Mouse (Mus musculus) G1E (cell line): Measurements from ENCODE around the gene Creb3l1. TPM values are rescaled to one million over a fixed set of nuclear protein-coding genes. Genes with fewer than 3 reads are reported as not detected.

ENCODE experiments used
- ATAC-seq: 2 replicates; pipeline ENCODE4 v1.8.0; 2016; ENCODE audit warnings: mild to moderate bottlenecking; ENCODE audit not compliant: insufficient number of reproducible peaks, poor library complexity, low FRiP score, severe bottlenecking; ENCODE audit errors: extremely low read depth
- DNase-seq: peaks from one replicate; pipeline ENCODE4 v3.0.0; 2012; ENCODE audit warnings: low spot score
- H3K27me3 ChIP-seq: 2 replicates; pipeline ENCODE4 v1.6.1; 2012; ENCODE audit warnings: mild to moderate bottlenecking, low read length, inconsistent platforms; ENCODE audit not compliant: insufficient read depth
- H3K36me3 ChIP-seq: replicated peaks from 2 replicates; pipeline ENCODE3; 2012; ENCODE audit warnings: mild to moderate bottlenecking, inconsistent platforms
- H3K4me1 ChIP-seq: 2 replicates; pipeline ENCODE4 v1.6.1; 2012; ENCODE audit warnings: low read depth, low read length, inconsistent platforms, mixed read lengths; ENCODE audit not compliant: insufficient read depth
- H3K4me3 ChIP-seq: 2 replicates; pipeline ENCODE4 v1.5.1; 2012; ENCODE audit warnings: low read depth, mild to moderate bottlenecking, inconsistent platforms, low read length, moderate library complexity, mixed read lengths
- H3K9me3 ChIP-seq: replicated peaks from 2 replicates; pipeline ENCODE4 v1.6.1; 2012; ENCODE audit warnings: inconsistent platforms
- CTCF ChIP-seq: IDR thresholded peaks from 2 replicates; pipeline ENCODE4 v1.5.1; 2012; ENCODE audit warnings: low read depth, low read length, inconsistent platforms, mixed read lengths
- GATA1 ChIP-seq: IDR thresholded peaks from 2 replicates; pipeline ENCODE4 v1.6.1; 2012; ENCODE audit warnings: borderline replicate concordance, low read length, inconsistent platforms, mixed read lengths
- GATA2 ChIP-seq: IDR thresholded peaks from 2 replicates; pipeline ENCODE4 v1.6.1; 2012; ENCODE audit warnings: low read depth, low read length, inconsistent platforms, borderline replicate concordance
- POLR2AphosphoS5 ChIP-seq: IDR thresholded peaks from 2 replicates; pipeline ENCODE4 v1.6.1; 2012; ENCODE audit warnings: low read depth, low read length, inconsistent platforms; ENCODE audit not compliant: insufficient replicate concordance
- TAL1 ChIP-seq: conservative IDR thresholded peaks from 2 replicates; pipeline ENCODE4 v1.6.1; 2012; ENCODE audit warnings: low read depth, low read length, inconsistent platforms, mixed read lengths
- polyA plus RNA-seq: library from polyadenylated mRNA; stranded (reverse); fragments of >175 nt; gene quantifications from 2 replicates; pipeline ENCODE4 v1.2.3, GENCODE M21; 2012
- total RNA-seq, 2 experiments: library from RNA; stranded (forward) in 1 of 2; stranded (reverse) in 1 of 2; fragments of 200-1000 nt in 1 of 2; fragments of >200 nt in 1 of 2; fragmentation: Nextera tagmentation in 1 of 2; gene quantifications; 2 replicates each; pipeline ENCODE4 v1.2.3; 2014 to 2017

Creb3l1 gene
- total and polyA plus RNA-seq, 3 experiments, result 1.4 to 2.5 (median 1.4) TPM

DNA sequence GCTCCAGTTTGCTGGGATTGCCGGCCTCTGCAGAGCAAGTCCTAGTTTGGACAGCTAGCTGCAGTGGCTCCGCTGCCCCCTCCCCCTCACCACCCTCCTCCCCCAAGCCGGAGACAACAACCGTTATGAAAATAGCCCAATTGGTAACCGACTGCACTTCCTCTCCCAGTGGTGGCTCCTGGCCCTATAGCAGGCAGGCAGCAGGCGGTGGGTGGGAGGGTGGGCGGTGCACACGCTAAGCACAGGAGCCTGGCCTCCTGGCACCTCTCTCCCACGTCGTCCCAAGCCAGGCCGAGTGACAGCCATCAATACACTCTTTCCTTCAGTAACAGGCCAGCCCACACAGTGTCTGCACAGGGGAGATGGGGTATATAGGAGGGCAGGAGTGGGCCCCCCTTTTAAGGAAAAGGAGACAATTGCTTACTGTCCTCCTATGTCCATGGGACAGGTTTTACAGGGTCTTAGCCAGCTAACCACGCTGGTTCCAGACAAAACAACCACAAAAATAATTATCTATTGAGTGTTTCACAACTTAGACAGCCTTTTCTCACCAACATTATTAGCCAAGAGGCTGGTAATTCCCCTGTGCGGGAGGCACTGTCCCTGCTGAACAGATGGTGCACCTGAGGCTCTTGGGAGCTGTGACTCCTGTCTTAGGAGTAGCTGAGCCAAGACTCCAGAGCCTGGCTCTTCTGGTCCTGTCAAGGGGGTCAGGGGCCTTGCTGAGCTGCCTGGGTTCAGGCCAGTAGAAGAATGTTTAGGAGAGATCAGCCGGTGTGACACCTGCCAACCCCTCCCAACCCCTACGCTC lies 73.8 kb downstream of the Creb3l1 start:
- Histone ChIP-seq H3K4me1 (peaks cover 86% of the 10 kb centered on the region), H3K9me3 (no peaks in the 10 kb centered on the region), H3K4me3 (peak overlapping the region; percentile 77), H3K36me3 (peaks cover 75% of the 10 kb centered on the region), H3K27me3 (no peaks in the 10 kb centered on the region)
- DNase-seq (peak; percentile 97), ATAC-seq (peak; percentile 72)
- TF ChIP-seq GATA2, result no peak
- TF ChIP-seq CTCF, result no peak
- no peak for TF ChIP-seq POLR2AphosphoS5
- TF ChIP-seq TAL1, result no peak
- no peak for TF ChIP-seq GATA1

DNA sequence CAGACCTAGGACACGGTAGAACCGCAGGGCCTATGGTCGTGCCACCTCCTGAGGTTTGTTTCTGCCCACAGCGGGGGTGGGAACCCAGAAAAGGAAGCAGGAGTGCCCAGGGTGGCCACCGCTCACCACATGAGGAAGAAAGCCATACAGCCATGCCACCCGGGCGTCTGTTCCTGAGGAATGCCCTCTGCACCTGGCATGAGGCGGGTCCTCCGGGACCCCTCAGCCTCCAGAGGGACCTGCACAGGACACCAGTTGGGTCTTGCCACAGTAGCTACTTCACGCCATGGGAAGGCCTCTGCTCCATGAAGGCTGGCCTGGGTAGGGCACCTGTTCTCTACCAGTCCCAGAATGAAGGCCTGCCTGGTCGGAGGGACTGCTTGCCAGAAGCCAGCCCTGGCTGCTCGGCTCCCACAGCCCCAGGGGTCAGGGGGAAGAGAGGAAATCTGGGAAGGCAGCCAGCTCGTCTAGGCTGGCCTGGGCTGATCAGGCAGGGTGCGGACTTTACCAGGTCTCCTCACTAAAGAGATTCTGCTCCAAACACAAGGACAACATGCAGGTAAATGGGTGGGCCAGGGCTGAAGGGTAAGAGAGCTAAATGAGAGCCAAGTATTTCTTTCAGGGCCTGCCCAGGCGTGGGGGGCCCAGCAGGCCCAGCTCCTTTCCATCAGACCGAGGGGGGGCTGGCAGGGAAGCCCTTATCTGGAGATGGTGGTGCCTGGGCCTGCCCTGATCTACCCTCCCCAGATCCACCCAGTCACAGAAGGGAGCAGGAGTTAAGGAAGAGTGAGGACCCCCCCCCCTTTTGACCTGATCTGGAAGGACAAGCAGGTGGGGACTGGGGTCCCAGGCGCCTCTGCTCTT lies 74.7 kb downstream of the Creb3l1 start:
- H3K27me3 ChIP-seq, result no peaks in the 10 kb centered on the region
- TF ChIP-seq GATA1 (no peak), TAL1 (no peak; the same call in 1 of the 2 replicates), GATA2 (no peak), CTCF (no peak), POLR2AphosphoS5 (no peak)
- H3K36me3 ChIP-seq, result peaks cover 75% of the 10 kb centered on the region
- peaks cover 87% of the 10 kb centered on the region for H3K4me1 ChIP-seq
- H3K9me3 ChIP-seq, result no peaks in the 10 kb centered on the region
- peak; percentile 5; the same call in 1 of the 2 replicates for ATAC-seq
- H3K4me3 ChIP-seq, result peak overlapping the region; percentile 77
- DNase-seq, result peak; percentile 72

DNA sequence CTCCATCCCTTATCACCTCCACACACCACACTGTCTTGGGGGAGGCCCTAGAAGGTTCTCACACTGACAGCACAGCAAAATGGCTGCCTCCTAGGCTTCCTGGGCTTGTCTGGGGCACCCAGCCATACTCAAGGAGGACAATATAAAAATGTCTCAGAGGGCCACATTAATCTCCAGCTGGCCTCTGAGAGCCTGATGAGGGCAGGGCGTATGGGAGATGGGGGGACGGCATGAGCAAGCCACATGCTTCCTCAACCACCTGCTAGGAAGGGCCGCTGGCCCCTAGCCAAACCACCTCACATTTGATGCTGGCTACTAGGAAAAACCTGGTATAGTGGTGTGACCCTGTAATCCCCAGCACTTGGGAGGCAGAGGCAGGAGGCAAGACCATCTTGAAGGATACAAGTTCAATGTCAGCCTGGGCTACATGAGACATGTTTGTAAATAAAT lies 75.5 kb downstream of the Creb3l1 start:
- TF ChIP-seq TAL1 (peak; percentile 17; the same call in 1 of the 2 replicates), GATA2 (no peak)
- peaks cover 91% of the 10 kb centered on the region for H3K4me1 ChIP-seq
- H3K27me3 ChIP-seq, result no peaks in the 10 kb centered on the region
- peak; percentile 59 for DNase-seq
- ATAC-seq, result no peak
- peaks cover 77% of the 10 kb centered on the region for H3K36me3 ChIP-seq
- H3K9me3 ChIP-seq, result no peaks in the 10 kb centered on the region
- H3K4me3 ChIP-seq, result peak overlapping the region; percentile 77

DNA sequence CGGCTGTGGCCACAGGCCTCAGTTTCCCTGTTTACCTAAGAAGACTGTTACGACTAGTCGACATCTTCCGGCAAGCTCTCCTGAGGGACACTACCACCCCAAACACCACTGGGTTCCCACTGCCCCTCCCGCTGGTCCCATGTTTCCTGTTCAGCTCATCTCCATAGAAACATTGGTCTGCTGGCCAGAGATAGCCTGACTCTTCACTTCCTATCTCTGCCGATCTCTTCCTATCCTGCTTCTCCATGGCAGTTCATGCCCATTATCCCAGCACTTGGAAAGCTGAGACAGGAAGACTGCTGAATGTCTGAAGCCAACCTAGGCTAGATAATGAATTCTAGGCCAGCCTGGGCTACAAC lies 76.2 kb downstream of the Creb3l1 start:
- Histone ChIP-seq H3K9me3 (no peaks in the 10 kb centered on the region), H3K36me3 (peaks cover 78% of the 10 kb centered on the region), H3K4me3 (peak overlapping the region; percentile 77), H3K4me1 (peaks cover 91% of the 10 kb centered on the region), H3K27me3 (no peaks in the 10 kb centered on the region)
- ATAC-seq (peak; percentile 12; the same call in 1 of the 2 replicates), DNase-seq (no peak)
- TF ChIP-seq GATA1 (no peak), TAL1 (peak; percentile 42; the same call in 1 of the 2 replicates)

DNA sequence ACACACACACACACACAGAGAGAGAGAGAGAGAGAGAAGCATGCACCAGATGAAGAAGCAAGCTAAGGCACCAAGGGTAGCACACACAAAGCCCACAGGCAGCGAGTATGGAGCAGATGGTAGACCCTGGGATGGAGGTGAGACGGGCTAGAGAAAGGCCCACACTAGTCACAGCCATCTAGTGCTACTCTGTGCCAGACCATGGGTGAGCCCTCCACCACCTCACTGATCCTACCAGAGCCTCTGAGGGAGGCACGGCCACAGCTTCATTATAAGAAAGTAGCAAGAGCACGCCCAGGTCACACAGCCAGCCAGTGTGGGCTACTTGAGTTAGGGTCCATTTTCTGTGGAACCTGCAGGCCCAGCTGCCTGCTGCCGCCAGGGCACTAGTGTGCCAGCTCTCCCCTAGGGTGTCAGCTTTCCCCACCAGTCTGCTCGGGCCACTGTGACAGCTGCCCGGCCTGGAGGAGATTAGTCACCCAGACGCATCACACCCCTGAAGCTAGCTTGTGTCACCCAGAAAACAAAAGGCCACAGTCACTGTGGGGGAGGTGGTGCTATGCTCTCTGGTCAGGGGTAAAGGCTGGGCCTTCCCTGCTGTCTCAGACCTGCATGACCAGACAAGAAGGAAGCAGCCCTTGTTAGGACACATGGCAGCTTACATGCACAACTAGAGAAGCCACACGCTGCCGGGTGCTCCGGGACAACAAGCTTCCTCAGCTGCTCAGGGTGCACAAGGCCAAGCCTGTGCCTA lies 76.7 kb downstream of the Creb3l1 start:
- TF ChIP-seq GATA2 (no peak), POLR2AphosphoS5 (no peak), GATA1 (no peak), TAL1 (no peak), CTCF (no peak)
- peaks cover 90% of the 10 kb centered on the region for H3K4me1 ChIP-seq
- H3K36me3 ChIP-seq, result peaks cover 79% of the 10 kb centered on the region
- no peak for DNase-seq
- H3K4me3 ChIP-seq, result peak overlapping the region; percentile 77
- ATAC-seq, result peak; percentile 25
- no peaks in the 10 kb centered on the region for H3K27me3 ChIP-seq
- H3K9me3 ChIP-seq, result no peaks in the 10 kb centered on the region

DNA sequence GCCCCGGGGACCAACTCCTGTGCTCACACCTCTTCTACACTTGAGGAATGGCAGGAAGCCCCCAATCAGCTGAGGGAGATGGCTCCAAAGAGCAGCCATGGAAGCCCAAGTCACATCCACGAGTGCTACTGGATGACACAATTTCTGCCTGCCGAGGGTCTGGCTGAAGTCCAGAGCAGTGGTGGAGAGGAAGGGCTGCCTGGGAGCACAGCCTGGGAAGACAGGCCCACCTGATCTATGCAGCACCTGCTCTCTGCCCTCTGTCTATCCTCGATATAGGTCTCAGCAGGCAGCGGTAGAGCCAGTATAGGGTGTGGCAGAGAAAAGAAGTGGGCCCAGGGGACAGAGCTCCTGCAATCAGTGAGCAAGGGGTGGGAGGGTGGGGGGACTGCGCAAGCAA lies 77.5 kb downstream of the Creb3l1 start:
- Histone ChIP-seq H3K36me3 (peaks cover 82% of the 10 kb centered on the region), H3K4me1 (peaks cover 89% of the 10 kb centered on the region), H3K9me3 (no peaks in the 10 kb centered on the region), H3K27me3 (no peaks in the 10 kb centered on the region), H3K4me3 (peak overlapping the region; percentile 77)
- no peak for ATAC-seq
- TF ChIP-seq CTCF, result no peak
- no peak for TF ChIP-seq GATA1
- TF ChIP-seq TAL1, result no peak
- TF ChIP-seq GATA2, result no peak
- TF ChIP-seq POLR2AphosphoS5, result no peak
- no peak for DNase-seq
